Mouse (Mus musculus) G1E-ER4 (cell line): ENCODE results near the gene Trpv2. TPM values are rescaled to one million over a fixed set of nuclear protein-coding genes. Genes with fewer than 3 reads are reported as not detected.

Source experiments
- GATA1 ChIP-seq: IDR thresholded peaks from one replicate; pipeline ENCODE4 v1.8.0; 2012; ENCODE audit warnings: low read length, inconsistent platforms
- polyA plus RNA-seq: library from polyadenylated mRNA; stranded (reverse); fragments of >175 nt; gene quantifications from 2 replicates; pipeline ENCODE4 v1.2.3, GENCODE M21; 2012

The Trpv2 gene
- polyA plus RNA-seq, 1 experiment = 1.8 TPM

DNA sequence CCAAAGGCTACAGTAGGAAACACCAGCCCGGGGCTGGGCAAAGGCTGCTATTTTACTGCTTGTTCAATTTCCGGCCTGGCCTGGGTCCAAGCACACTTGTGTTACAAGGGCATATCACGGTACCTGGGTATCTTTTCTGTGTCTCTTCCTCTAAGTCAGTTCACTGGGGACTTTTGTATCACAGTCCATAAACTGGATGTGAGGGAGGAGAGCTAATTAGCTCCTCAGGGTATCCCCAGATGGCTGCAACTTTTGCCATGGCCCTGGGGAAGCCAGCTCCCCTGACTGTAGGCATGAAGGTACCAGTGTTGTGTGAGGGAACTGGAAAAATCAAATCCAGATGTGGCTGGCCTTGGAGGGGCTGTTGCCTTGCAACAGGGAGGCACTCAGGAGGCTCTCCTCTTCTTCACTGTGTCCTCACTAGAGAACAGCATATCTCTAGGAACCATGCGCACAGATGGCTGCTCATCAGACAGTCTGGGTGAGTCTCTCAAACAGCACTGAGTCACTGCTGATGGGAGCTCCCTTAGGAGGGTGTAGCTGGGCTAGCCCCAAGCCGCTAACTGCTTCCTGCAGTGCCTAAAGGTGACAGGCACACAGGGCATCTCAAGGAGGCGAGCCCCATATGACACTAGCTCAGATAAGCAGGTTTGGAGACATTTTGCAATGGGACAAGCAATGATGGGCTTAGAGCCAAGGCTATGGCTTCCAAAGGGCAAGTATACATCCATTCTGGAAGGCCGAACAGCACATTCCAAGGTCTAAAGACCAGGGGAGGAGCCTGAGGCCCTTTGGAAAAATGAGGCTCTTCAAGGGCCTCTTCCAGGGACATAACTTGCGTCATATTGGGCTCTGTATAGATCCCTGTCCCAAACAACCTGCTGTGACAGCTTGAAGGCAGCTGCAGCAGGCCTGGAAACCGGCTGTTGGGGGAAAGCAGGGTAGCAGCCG is 50.3 kb downstream of the Trpv2 start:
- no peak for TF ChIP-seq GATA1

DNA sequence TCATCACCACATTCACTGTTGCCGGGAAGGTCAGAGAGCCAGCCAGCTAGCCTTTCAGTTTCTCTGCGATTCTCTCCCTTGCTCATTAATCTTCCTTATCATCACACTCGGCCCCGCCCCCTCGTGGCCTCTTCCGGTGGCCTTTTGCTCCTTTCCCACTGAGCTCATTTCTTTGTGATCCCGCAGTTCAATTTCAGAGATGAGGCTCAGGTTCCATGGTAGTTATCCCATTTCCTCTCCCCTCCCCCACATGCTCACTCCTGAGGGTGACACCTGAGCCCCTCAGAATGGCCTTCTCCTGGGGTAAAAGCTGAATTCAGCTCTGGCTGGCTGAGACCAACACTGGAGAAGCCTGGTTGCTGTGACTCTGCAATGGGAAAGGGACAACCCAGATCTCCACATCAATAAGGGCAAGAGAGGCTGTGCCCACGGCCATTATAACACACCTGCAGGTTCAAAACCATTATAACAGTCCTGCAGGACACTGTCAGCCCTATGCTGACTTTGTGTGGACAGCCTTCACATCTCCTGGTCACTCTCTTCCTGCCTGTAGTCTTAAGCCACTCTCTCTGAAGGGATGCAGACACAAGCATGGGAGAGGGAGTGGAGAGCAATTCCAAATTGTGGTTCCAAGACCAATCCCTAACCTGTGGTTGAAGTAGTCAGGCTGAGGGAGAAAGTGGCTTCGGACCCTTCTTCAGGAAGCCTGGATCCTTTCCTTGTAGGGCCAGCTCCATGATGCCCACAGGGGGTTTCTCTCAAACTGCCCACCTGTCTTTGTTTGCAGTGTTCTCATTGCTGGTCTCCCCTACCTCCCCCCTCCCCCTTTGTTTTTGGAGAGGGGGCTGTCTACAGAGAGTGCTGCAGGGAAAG is 55.3 kb downstream of the Trpv2 start:
- TF ChIP-seq GATA1 = no peak

DNA sequence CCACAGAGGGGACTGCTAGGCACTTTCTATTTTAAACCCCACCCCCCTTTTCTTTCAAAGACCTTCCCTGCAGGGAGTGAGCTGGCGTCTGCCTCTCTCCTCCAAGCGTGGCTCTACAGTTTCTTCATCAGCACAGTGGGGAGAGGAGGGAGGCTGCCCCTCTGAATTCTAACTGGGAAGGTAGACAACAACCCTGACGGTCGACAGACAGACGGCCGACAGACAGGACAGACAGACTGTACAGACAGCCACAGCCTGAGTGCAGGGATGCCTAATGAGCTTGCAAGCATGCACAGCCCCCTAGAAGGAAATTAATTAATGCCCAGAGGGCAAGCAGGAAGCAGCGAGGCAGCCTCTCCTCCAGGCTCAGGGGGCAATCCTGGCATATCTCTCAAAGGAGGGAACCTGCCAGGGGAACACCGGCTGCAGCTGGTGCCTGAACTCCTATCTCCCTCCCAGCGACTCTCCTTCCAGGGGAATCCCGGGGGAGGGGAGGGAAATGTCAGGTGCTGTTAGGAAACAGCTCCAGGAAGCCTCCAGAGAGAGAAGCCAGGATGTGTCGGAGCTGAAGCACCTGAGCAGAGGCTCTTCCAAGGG is 56.0 kb downstream of the Trpv2 start:
- no peak for TF ChIP-seq GATA1

DNA sequence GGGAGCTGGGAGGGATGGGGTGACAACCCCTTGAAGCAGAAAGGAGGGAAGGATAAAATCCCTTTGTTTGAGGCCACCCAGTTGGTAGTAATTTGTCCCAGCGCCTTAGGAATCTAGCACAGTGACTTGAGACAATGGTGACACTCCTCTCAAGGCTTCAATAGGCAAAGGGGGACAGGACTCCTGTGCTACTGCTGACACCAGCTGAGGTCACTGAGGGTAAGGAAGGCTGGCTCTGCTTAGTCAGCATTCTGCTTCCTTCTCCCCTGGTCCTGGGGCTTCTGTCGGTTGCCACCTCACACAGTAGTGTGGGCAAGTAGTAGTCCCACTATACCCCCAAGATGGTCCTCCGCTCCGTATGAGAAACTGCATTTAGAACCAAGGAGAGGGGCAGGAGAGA is 56.9 kb downstream of the Trpv2 start:
- TF ChIP-seq GATA1 = no peak

DNA sequence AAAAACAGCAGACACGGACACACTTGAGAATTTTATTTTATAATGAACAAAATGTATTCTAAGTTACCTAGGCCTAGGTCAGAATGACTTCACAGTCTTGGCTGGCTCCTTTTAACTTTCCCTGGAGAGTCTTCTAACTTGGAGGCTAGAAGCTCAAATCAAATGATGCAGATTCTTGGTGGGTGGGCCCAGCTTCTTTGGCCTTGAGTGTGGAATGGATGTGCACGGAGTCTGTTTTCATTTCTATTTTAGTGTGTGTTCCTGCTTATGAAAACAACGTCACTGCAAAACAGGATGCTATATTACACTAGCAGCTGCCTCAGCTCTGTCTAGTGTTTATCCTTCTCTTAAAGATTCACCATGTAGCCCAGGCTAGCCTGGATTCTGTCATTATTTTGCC is 61.1 kb downstream of the Trpv2 start:
- TF ChIP-seq GATA1 = no peak

DNA sequence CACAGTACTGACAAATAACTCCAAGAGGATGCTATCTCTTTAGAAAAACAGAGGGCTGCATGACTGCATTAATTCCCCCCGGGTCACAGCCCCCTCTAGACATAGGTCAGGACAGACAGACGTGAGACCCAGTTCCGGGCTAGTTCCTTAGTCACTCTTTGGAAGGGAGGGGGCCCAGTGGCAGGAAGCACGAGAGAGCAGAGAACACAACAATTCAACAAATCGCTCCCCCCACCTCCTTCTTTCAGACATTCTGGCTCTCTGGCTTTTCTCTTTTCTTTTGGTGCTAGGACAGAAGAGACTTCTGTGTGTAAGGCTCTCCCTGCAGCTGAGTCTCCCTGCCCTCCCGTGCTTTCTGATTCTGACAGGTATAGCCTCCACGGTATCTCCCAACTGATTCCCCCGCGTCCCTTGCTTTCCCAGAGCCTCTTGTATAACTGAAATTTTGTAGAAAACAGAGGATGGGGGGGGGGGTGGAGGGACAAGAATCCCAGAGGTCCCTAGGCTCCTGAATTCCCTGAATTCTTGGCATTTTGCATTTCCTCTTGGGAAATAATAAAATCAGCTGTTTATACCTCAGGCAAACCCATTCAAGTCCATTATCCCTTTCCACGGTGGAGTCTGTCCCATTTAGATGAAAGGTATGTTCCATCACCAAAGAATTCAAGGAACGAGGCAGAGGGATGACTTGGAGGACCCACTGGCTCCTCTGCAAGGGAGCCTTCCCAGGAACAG is 62.0 kb downstream of the Trpv2 start:
- no peak for TF ChIP-seq GATA1

DNA sequence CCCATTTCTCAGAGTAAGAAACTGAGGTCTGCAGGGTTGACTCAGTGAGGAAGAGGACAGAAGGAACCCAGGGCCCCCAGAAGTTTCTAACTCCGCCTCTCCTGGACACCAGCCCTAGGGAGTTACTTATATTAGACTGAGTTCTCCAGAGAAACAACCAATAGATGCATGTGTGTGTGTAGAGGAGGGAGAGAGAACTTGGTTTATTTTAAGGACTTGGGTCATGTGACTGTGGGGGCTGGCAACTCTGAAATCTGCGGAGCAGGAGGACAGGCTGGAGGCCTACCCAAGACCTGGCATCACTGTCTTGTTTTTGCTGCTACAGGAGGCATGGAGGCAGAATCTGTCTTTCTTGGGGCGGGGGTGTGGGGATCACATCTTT is 62.5 kb downstream of the Trpv2 start:
- no peak for TF ChIP-seq GATA1

DNA sequence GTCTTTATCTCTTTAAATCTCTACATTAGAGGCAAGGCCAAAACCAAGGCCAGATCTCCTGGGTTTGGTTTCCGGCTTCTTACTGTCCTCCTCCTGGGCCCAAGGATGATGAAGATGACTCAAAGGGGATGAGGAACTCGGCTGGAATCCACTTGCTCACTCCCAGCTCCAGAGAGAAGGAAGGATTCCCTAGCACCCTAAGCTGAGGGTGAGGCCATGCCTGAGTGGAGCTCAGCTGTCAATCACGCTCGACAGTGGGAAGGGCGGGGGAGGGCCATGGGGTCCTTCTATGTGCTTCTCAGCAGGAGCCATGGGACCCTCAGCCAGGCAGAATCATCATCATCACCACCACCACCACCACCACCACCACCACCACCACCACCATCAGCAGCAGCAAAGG is 63.1 kb downstream of the Trpv2 start:
- TF ChIP-seq GATA1 = no peak

DNA sequence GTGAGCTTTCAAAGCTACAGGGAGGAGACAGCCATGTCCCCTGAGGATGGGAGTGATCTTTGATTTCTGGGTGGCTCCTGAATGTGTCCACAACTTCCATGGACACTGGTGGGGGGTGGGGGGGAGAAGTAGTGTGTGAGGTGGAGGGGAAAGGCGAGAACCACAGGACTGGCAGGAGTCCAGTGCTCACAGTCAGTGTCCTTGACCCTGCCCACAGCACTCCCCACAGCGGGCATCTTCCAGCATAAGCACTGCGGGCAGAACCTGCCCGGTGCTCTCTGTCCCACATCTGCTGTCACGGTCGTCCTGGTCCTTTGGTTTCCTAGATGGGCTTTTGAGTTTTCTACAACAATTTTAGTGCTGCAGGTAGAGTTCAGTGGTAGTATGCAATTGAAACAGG is 63.5 kb downstream of the Trpv2 start:
- TF ChIP-seq GATA1 = no peak

DNA sequence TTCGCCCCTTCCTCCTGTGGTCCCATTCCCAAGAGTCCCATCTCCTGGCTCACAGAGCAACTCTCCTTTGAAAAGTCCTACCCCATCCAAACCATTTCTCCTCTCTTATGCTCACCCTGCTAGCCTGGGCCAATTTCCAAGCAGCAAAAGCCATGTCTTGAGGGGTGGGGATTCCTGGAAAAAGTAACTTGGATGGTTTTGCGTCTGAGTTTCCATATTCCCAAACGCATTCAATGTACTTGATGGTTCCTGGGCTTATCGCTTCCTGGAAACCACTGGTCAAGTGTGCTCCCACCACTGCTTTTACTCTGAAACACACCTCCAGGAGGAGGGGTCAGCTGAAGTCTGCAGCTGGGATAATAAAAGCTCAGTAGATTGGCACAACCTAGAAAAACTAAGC is 64.1 kb downstream of the Trpv2 start:
- TF ChIP-seq GATA1 = no peak

DNA sequence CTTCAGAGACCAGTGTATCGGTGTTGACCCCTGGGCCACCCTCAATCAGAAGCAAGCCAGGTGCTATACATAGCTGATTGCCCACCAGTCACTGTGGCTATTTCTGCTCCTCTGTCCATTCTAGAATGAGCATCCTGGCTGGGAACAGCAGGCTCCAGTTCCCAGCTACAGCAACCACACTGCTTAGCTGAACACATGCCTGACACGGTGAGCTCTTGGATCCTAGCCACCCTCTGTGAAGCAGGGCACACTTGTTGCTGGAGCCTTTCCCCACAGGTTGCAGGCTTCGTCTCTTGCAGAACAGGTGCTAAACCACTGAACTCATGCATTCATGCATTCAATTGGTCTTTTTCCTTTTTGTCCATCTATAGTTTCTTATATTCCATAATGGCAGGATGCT is 66.1 kb downstream of the Trpv2 start:
- no peak for TF ChIP-seq GATA1

DNA sequence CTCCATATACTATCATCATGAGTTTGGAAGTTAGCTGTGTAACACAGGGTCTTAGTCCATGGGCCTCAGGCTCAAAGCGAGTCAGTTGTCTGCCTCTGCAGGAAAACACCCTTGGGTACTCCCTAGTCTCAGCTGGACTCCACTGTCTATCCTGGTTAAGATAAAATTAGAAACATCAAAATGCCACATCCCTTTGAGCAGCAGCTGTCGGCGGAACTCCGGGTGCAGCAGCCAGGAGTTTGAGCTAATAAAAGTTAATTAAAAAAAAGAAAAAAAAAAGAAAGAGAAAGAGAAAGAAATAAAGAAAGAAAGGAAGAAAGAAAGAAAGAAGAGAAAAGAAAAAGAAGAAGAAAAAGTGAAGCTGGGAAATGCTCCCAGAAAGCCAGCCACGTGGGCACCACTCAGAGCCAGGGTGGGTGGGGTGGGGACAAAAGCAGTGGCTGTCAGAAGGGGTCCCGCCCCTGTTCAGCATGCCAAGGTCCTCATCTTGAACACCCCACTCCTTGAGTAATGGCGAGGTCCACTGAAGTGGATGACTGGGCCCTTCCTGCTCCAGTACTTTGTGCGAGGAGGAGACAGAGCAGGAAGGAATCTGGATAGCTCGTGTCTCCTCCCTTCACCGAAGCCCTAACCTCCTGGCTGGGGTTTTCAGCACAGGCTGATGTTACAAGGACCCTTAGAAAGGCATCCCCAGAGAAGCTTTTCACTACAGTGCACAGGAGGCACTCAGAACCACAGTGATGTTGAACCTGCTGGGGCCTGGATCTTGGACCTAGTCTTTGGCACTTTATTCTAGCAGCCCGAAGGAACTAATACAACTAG is 67.9 kb downstream of the Trpv2 start:
- TF ChIP-seq GATA1 = no peak

DNA sequence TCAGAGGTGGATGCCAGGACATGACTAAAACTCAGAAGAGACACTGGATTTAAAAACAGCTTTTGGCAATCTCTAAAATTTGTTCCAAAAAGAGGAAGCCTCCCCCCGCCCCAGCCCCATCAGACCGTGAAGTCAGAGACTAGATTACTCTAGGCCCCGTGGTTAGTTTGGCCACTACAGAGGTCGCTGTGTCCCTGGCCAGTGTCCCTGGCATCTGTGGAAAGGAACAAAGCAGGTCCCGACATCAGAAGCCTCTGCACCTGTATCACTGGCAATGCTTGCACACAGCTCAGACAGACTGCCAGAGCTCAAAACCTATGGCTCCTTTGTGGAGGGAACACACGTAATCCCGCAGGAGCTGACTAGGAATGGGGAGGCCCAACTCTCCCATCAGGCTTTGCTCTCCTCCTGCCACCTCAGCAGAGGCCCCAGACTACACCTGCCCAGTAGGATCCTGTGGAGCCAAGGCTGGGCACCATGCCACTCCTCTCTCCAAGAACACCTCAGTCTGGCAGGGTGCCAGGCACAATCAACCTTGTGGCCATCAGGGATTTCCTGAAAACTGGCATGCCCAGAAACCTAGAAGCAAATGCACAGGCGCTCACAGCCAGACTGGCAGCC is 68.8 kb downstream of the Trpv2 start:
- no peak for TF ChIP-seq GATA1
